Mouse (Mus musculus) liver, embryonic 14.5 days (tissue): ENCODE measurements around the gene Emp3.

ENCODE experiments used
- CTCF ChIP-seq: IDR thresholded peaks from 2 replicates; pipeline ENCODE4 v1.5.1; 2016; ENCODE audit warnings: antibody characterized with exemption, low read depth, control low read depth
- EP300 ChIP-seq: IDR thresholded peaks from 2 replicates; pipeline ENCODE4 v1.6.1; 2016; ENCODE audit warnings: antibody characterized with exemption, low read depth

DNA sequence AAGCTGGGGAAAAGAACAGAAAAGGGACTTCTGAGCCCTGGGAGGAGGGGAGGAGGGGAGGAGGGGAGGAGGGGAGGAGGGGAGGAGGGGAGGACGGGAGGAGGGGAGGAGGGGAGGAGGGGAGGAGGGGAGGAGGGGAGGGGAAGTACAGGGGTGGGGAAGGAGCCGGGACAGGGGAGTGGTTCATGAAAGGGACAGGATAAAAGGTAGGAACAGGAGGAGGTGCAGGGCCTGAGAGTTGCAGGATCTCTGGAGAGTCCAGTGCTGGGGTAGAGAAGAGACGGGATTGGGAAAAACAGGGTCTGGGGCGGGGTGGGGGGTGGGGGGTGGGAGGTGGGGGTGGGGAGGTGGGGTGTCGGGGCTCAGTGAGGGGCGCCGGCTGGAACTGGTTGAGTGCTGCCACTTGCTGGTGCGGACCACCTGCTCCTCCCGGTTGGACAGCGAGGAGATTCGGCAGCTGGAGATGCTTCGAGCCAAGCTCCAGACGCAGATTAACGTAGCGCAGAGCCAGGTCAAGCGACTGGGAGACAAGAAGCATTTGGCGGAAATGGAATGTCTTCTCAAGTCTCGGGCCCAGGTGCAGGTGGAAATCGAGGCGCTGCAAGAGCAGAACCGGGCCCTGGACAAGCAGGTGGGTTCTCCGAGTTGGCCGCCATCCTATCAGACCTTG lies 7.6 kb upstream of the Emp3 start:
- TF ChIP-seq CTCF (no peak), EP300 (no peak)
